Mouse (Mus musculus): ENCODE measurements around the gene Gm28308. TPM values are rescaled to one million over a fixed set of nuclear protein-coding genes. Genes with fewer than 3 reads are reported as not detected.

Gene Gm28308
- total and polyA plus RNA-seq, 3 experiments: not detected

DNA sequence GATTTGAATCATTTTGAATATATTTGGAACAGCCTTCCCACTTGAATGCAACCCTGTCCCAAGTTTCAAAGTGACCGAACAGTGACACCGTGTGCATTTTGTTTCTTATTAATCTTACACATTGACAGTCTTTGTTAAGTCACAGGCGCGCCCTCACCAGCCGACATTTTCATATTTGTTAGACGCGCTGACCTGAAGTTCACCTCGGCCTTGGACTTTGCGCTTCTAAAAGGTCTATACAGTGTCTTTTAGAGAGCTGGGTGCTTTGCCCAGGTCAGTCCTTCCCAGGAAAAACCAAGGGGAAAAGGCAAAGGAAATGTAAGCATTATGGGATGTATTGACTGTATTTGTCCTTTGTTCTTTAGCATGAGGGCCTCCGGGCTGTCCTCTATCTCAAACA, 18.4 kb downstream of the Gm28308 start:
- in situ Hi-C loops (cut with MboI; ENCODE audit: low pct_ligation_motif_present, low pct_unique_long_range_greater_than_20kb, low sequenced_read_pairs) (no loop called here), dilution Hi-C loops (cut with MboI; ENCODE audit: extremely low pct_ligation_motif_present, extremely low pct_unique_long_range_greater_than_20kb, low sequenced_read_pairs) (no loop called here)
- TF ChIP-seq MAX (IDR thresholded peaks at IDR 0.05; ENCODE audit: low read length) (no peak), TBP (conservative IDR thresholded peaks at IDR 0.05; ENCODE audit: low read depth, low read length) (no peak), ZKSCAN1 (IDR thresholded peaks at IDR 0.05; ENCODE audit: borderline replicate concordance, low read depth, low read length) (no peak), JUN (IDR thresholded peaks at IDR 0.05; ENCODE audit: insufficient read depth, low read depth, low read length) (no peak), SIN3A (IDR thresholded peaks at IDR 0.05; ENCODE audit: low read length) (no peak), MYC (IDR thresholded peaks at IDR 0.05; ENCODE audit: low read depth, low read length) (no peak), RAD21 (IDR thresholded peaks at IDR 0.05; ENCODE audit: low read depth, low read length) (no peak), PAX5 (IDR thresholded peaks at IDR 0.05; ENCODE audit: low read length) (no peak), BHLHE40 (IDR thresholded peaks at IDR 0.05; ENCODE audit: low read depth, low read length) (no peak), HCFC1 (IDR thresholded peaks at IDR 0.05; ENCODE audit: low read depth, low read length) (no peak), ZNF384 (IDR thresholded peaks at IDR 0.05; ENCODE audit: low read depth, low read length) (no peak), MEF2A (IDR thresholded peaks at IDR 0.05; ENCODE audit: borderline replicate concordance, low read depth, low read length) (no peak), NELFE (IDR thresholded peaks at IDR 0.05; ENCODE audit: low read depth, low read length) (no peak), SMC3 (IDR thresholded peaks at IDR 0.05; ENCODE audit: low read depth, low read length) (no peak), USF2 (conservative IDR thresholded peaks at IDR 0.05; ENCODE audit: low read depth, low read length) (no peak), POLR2A (IDR thresholded peaks at IDR 0.05; ENCODE audit: low read depth, low read length) (no peak)
- Histone ChIP-seq H3K4me1 (ENCODE audit: control insufficient read depth in 1 of 2, insufficient read depth in 2 of 2) (peaks cover 0 to 18% of the 10 kb centered on the region in 2 experiments; a peak in 2 of 4 replicates), H3K4me3 (replicated peaks in 1 of 3; ENCODE audit: low read depth in 2 of 3, low read length in 2 of 3, poor library complexity in 1 of 3) (no peak overlapping the region), H3K4me2 (ENCODE audit: insufficient read depth, low read depth, poor library complexity, severe bottlenecking) (no peak overlapping the region), H3K79me2 (replicated peaks; ENCODE audit: control insufficient read depth, extremely low read depth, insufficient read depth, poor library complexity, severe bottlenecking) (no peaks in the 10 kb centered on the region), H3K36me3 (replicated peaks in 1 of 2; ENCODE audit: control insufficient read depth in 1 of 2, insufficient read depth in 1 of 2, low read length in 1 of 2) (peaks cover 0 to 2% of the 10 kb centered on the region in 2 experiments), H3K9me3 (replicated peaks; ENCODE audit: low read length) (peaks cover 5% of the 10 kb centered on the region), H3K27me3 (replicated peaks) (no peaks in the 10 kb centered on the region), H3K27ac (ENCODE audit: insufficient read depth, low read depth) (no peak overlapping the region), H3K9ac (ENCODE audit: insufficient read depth, low read depth) (no peak overlapping the region)
- DNase-seq (ENCODE audit: extremely low read depth): no peak

DNA sequence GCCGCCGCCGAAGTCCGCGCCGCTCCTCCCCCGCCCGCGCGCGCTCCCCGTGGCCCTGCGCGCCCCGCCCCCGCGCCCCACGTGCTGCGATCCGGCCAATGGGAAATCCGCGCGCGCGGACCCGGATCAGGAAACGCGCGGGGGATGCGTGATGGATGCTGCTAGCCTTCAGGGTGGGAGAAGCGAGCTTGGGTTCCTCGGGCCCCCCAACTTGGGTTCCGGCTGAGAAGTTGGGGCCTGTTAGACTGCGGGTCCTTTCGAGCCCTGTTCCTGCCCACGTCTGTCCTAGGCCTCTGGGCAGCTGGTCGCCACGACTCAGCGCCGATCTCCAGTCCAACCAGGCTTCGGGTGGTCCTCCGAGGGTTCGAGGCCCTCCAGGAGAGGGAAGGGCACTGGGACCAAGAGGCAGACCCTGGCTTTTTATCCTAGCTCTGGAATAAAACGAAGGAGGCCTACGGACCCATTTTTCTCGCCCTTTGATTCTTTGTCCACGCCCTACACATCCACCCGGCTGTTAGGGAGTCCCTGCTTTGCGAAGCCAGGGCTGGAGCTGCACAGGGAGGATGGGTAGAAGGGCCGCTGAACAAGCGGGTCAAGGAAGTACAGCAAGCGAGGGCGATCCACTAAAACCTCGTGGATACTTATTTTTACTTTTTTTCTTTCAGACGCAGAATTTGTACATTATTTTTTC, 21.1 kb downstream of the Gm28308 start:
- dilution Hi-C loops (cut with MboI; ENCODE audit: extremely low pct_ligation_motif_present, extremely low pct_unique_long_range_greater_than_20kb, low sequenced_read_pairs): no loop called here
- Histone ChIP-seq H3K36me3 (replicated peaks in 1 of 2; ENCODE audit: control insufficient read depth in 1 of 2, insufficient read depth in 1 of 2, low read length in 1 of 2) (peaks cover 0 to 2% of the 10 kb centered on the region in 2 experiments), H3K79me2 (replicated peaks; ENCODE audit: control insufficient read depth, extremely low read depth, insufficient read depth, poor library complexity, severe bottlenecking) (no peaks in the 10 kb centered on the region), H3K27ac (ENCODE audit: insufficient read depth, low read depth) (no peak overlapping the region), H3K9me3 (replicated peaks; ENCODE audit: low read length) (peaks cover 5% of the 10 kb centered on the region), H3K4me2 (ENCODE audit: insufficient read depth, low read depth, poor library complexity, severe bottlenecking) (no peak overlapping the region), H3K4me3 (replicated peaks in 1 of 3; ENCODE audit: low read depth in 2 of 3, low read length in 2 of 3, poor library complexity in 1 of 3) (no peak overlapping the region), H3K9ac (ENCODE audit: insufficient read depth, low read depth) (no peak overlapping the region), H3K4me1 (ENCODE audit: control insufficient read depth in 1 of 2, insufficient read depth in 2 of 2) (peaks cover 0 to 13% of the 10 kb centered on the region in 2 experiments; a peak in 2 of 4 replicates), H3K27me3 (replicated peaks) (no peaks in the 10 kb centered on the region)
- in situ Hi-C loops (cut with MboI; ENCODE audit: low pct_ligation_motif_present, low pct_unique_long_range_greater_than_20kb, low sequenced_read_pairs): no loop called here
- TF ChIP-seq ETS1 (conservative IDR thresholded peaks at IDR 0.05; ENCODE audit: low read depth, low read length): no peak
- TF ChIP-seq SMC3 (IDR thresholded peaks at IDR 0.05; ENCODE audit: low read depth, low read length): no peak
- no peak for DNase-seq (ENCODE audit: extremely low read depth)
